Mouse (Mus musculus) MEL (cell line): ENCODE data around the gene Gm3448. TPM values are rescaled to one million over a fixed set of nuclear protein-coding genes. Genes with fewer than 3 reads are reported as not detected.

Source experiments
- DNase-seq: peaks from one replicate; pipeline ENCODE4 v3.0.0; 2011; ENCODE audit warnings: low read depth, low spot score
- H3K27ac ChIP-seq: 2 replicates; pipeline ENCODE4 v1.5.1; 2012; ENCODE audit warnings: low read depth, mild to moderate bottlenecking, control low read depth, low read length, moderate library complexity; ENCODE audit not compliant: control insufficient read depth
- H3K27me3 ChIP-seq, 2 experiments: fragments of 150-350 bp in 1 of 2; sonication (generic) in 1 of 2; 2 replicates each; pipeline ENCODE4 v1.6.1; 2012; ENCODE audit warnings: low read length in 2 of 2, mild to moderate bottlenecking in 2 of 2, improper control_type of control experiment in 1 of 2, moderate library complexity in 1 of 2; ENCODE audit not compliant: insufficient read depth in 2 of 2, control insufficient read depth in 1 of 2
- H3K36me3 ChIP-seq, 2 experiments: 2 replicates each; pipeline ENCODE4 v1.6.1; 2012 to 2014; ENCODE audit warnings: low read length in 2 of 2, improper control_type of control experiment in 1 of 2, inconsistent platforms in 1 of 2, mild to moderate bottlenecking in 1 of 2; ENCODE audit not compliant: insufficient read depth in 2 of 2, control insufficient read depth in 1 of 2
- H3K4me1 ChIP-seq, 2 experiments: fragments of 150-350 bp in 1 of 2; sonication (generic) in 1 of 2; 2 replicates each; pipeline ENCODE4 v1.6.1; 2012; ENCODE audit warnings: low read length in 2 of 2, improper control_type of control experiment in 1 of 2, mild to moderate bottlenecking in 1 of 2; ENCODE audit not compliant: insufficient read depth in 2 of 2, control insufficient read depth in 1 of 2
- H3K4me3 ChIP-seq, 2 experiments: fragments of 150-350 bp in 1 of 2; sonication (generic) in 1 of 2; 2 replicates each; pipeline ENCODE4 v1.5.1; 2012; ENCODE audit warnings: low read depth in 2 of 2, low read length in 2 of 2, mild to moderate bottlenecking in 2 of 2, moderate library complexity in 2 of 2, control low read depth in 1 of 2, improper control_type of control experiment in 1 of 2; ENCODE audit not compliant: control insufficient read depth in 1 of 2, insufficient read depth in 1 of 2
- H3K79me2 ChIP-seq: 2 replicates; pipeline ENCODE4 v1.6.1; 2012; ENCODE audit warnings: mild to moderate bottlenecking, low read length, moderate library complexity; ENCODE audit not compliant: control insufficient read depth, poor library complexity, insufficient read depth
- H3K9ac ChIP-seq: 2 replicates; pipeline ENCODE4 v1.6.1; 2012; ENCODE audit warnings: low read depth, mild to moderate bottlenecking, control low read depth, low read length, moderate library complexity; ENCODE audit not compliant: control insufficient read depth, poor library complexity, severe bottlenecking
- H3K9me3 ChIP-seq: fragments of 150-350 bp; sonication (generic); replicated peaks from 2 replicates; pipeline ENCODE4 v1.6.1; 2012; ENCODE audit warnings: mild to moderate bottlenecking, low read length, improper control_type of control experiment, moderate library complexity; ENCODE audit not compliant: insufficient read depth
- BHLHE40 ChIP-seq: IDR thresholded peaks from 2 replicates; pipeline ENCODE4 v1.6.1; 2012; ENCODE audit warnings: low read depth, mild to moderate bottlenecking, inconsistent platforms, low read length, improper control_type of control experiment, borderline replicate concordance
- CHD1 ChIP-seq: IDR thresholded peaks from 2 replicates; pipeline ENCODE4 v1.6.1; 2012; ENCODE audit warnings: low read depth, mild to moderate bottlenecking, inconsistent platforms, low read length, improper control_type of control experiment
- ETS1 ChIP-seq: IDR thresholded peaks from 2 replicates; pipeline ENCODE4 v1.6.1; 2012; ENCODE audit warnings: low read depth, mild to moderate bottlenecking, inconsistent platforms, low read length, improper control_type of control experiment, moderate library complexity
- GATA1 ChIP-seq: IDR thresholded peaks from 2 replicates; pipeline ENCODE4 v1.6.1; 2011; ENCODE audit warnings: low read depth, low read length, improper control_type of control experiment
- HCFC1 ChIP-seq: IDR thresholded peaks from 2 replicates; pipeline ENCODE4 v1.6.1; 2012; ENCODE audit warnings: low read depth, mild to moderate bottlenecking, inconsistent platforms, low read length, improper control_type of control experiment, moderate library complexity
- KAT2A ChIP-seq: conservative IDR thresholded peaks from 2 replicates; pipeline ENCODE4 v1.6.1; 2012; ENCODE audit warnings: low read depth, low read length, improper control_type of control experiment, inconsistent platforms
- MAFK ChIP-seq: IDR thresholded peaks from 2 replicates; pipeline ENCODE4 v1.6.1; 2011; ENCODE audit warnings: low read depth, mild to moderate bottlenecking, low read length, improper control_type of control experiment, borderline replicate concordance
- MAZ ChIP-seq: IDR thresholded peaks from 2 replicates; pipeline ENCODE4 v1.6.1; 2012; ENCODE audit warnings: low read depth, mild to moderate bottlenecking, inconsistent platforms, low read length, improper control_type of control experiment
- MEF2A ChIP-seq: IDR thresholded peaks from 2 replicates; pipeline ENCODE4 v1.6.1; 2014; ENCODE audit warnings: low read depth, mild to moderate bottlenecking, inconsistent platforms, low read length, improper control_type of control experiment; ENCODE audit not compliant: poor library complexity, insufficient replicate concordance, severe bottlenecking; ENCODE audit errors: extremely low read depth
- MXI1 ChIP-seq: IDR thresholded peaks from 2 replicates; pipeline ENCODE4 v1.6.1; 2011; ENCODE audit warnings: mild to moderate bottlenecking, low read depth, low read length, improper control_type of control experiment
- MYB ChIP-seq: IDR thresholded peaks from 2 replicates; pipeline ENCODE4 v1.6.1; 2011; ENCODE audit warnings: mild to moderate bottlenecking, low read depth, low read length, improper control_type of control experiment
- MYC ChIP-seq: IDR thresholded peaks from 2 replicates; pipeline ENCODE4 v1.6.1; 2011; ENCODE audit warnings: low read depth, mild to moderate bottlenecking, low read length, improper control_type of control experiment, moderate library complexity
- NRF1 ChIP-seq: IDR thresholded peaks from 2 replicates; pipeline ENCODE4 v1.6.1; 2014; ENCODE audit warnings: low read depth, mild to moderate bottlenecking, inconsistent platforms, low read length, improper control_type of control experiment, moderate library complexity; ENCODE audit not compliant: poor library complexity, insufficient read depth, severe bottlenecking
- TCF12 ChIP-seq: IDR thresholded peaks from 2 replicates; pipeline ENCODE4 v1.6.1; 2014; ENCODE audit warnings: low read depth, mild to moderate bottlenecking, inconsistent platforms, low read length, improper control_type of control experiment, moderate library complexity
- UBTF ChIP-seq: IDR thresholded peaks from 2 replicates; pipeline ENCODE4 v1.6.1; 2012; ENCODE audit warnings: low read depth, mild to moderate bottlenecking, inconsistent platforms, low read length, improper control_type of control experiment, moderate library complexity, borderline replicate concordance; ENCODE audit not compliant: insufficient read depth
- USF1 ChIP-seq: IDR thresholded peaks from 2 replicates; pipeline ENCODE4 v1.6.1; 2014; ENCODE audit warnings: low read depth, mild to moderate bottlenecking, inconsistent platforms, low read length, improper control_type of control experiment, moderate library complexity
- USF2 ChIP-seq, 2 experiments: IDR thresholded peaks; 2 replicates each; pipeline ENCODE4 v1.6.1; 2011 to 2012; ENCODE audit warnings: improper control_type of control experiment in 2 of 2, low read length in 2 of 2, borderline replicate concordance in 1 of 2, inconsistent platforms in 1 of 2, low read depth in 1 of 2, mild to moderate bottlenecking in 1 of 2; ENCODE audit not compliant: insufficient read depth in 1 of 2
- ZKSCAN1 ChIP-seq: IDR thresholded peaks from 2 replicates; pipeline ENCODE4 v1.6.1; 2012; ENCODE audit warnings: low read depth, mild to moderate bottlenecking, inconsistent platforms, low read length, improper control_type of control experiment, moderate library complexity
- polyA plus RNA-seq, 2 experiments: library from polyadenylated mRNA; stranded (reverse) in 1 of 2; unstranded in 1 of 2; fragments of >175 nt in 1 of 2; fragments of >200 nt in 1 of 2; gene quantifications; 2 replicates each; pipeline versions ENCODE4 v1.2.1 to v1.2.4; 2012; ENCODE audit warnings: low replicate concordance in 2 of 2, low read depth in 1 of 2; ENCODE audit not compliant: insufficient read length in 2 of 2, insufficient read depth in 1 of 2, missing spikeins in 1 of 2
- total RNA-seq: library from RNA; depleted of rRNA; stranded (reverse); fragments of 300-350 nt; gene quantifications from 2 replicates; pipeline ENCODE4 v1.2.3, GENCODE M21; 2012

Gm3448 gene
- total and polyA plus RNA-seq, 3 experiments = 1.8 to 8.1 TPM; not detected in 1

GRCm38 (mm10) chr17:15069124-15069523 is 27.8 kb upstream of the Gm3448 start:
- H3K36me3 ChIP-seq = no peaks in the 10 kb centered on the region

GRCm38 (mm10) chr17:15068040-15068792 is 26.9 kb upstream of the Gm3448 start:
- no peak for TF ChIP-seq ZKSCAN1
- no peak for TF ChIP-seq MYB
- TF ChIP-seq MAFK = 0 out of 2 replicates have a peak, but pooled peaks have one; percentile 12
- no peaks in the 10 kb centered on the region for H3K9me3 ChIP-seq
- no peak overlapping the region for H3K27ac ChIP-seq
- peaks cover 0 to 1% of the 10 kb centered on the region in 2 experiments; a peak in 1 of 4 replicates for H3K36me3 ChIP-seq
- no peak for DNase-seq
- H3K4me3 ChIP-seq = no peak overlapping the region
- H3K9ac ChIP-seq = no peak overlapping the region
- H3K79me2 ChIP-seq = no peaks in the 10 kb centered on the region
- no peaks in the 10 kb centered on the region for H3K4me1 ChIP-seq
- no peaks in the 10 kb centered on the region for H3K27me3 ChIP-seq

More at GRCm38 (mm10) chr17:15069124-15069523, 27.8 kb upstream of the Gm3448 start:
- TF ChIP-seq MXI1 = no peak
- TF ChIP-seq TCF12 = no peak
- TF ChIP-seq MAFK = no peak
- TF ChIP-seq HCFC1 = no peak
- TF ChIP-seq UBTF = no peak
- TF ChIP-seq KAT2A = no peak
- no peak for TF ChIP-seq CHD1
- no peak for TF ChIP-seq MYC
- no peak for TF ChIP-seq USF2 (IDR thresholded peaks at IDR 0.05; ENCODE audit: borderline replicate concordance in 1 of 2, insufficient read depth in 1 of 2, low read depth in 1 of 2, low read length in 2 of 2)
- TF ChIP-seq NRF1 = no peak
- no peak for TF ChIP-seq BHLHE40
- TF ChIP-seq USF1 = no peak
- no peak for TF ChIP-seq ETS1
- no peak for TF ChIP-seq MAZ
- TF ChIP-seq MEF2A = no peak
- TF ChIP-seq GATA1 = no peak
- TF ChIP-seq, all 39 proteins: peak for 0
- Histone ChIP-seq H3K9me3 (no peaks in the 10 kb centered on the region), H3K27ac (no peak overlapping the region), H3K79me2 (no peaks in the 10 kb centered on the region), H3K27me3 (no peaks in the 10 kb centered on the region), H3K4me1 (no peaks in the 10 kb centered on the region), H3K4me3 (no peak overlapping the region), H3K9ac (no peak overlapping the region)
- DNase-seq = no peak
